Mouse (Mus musculus) CH12.LX (cell line): Measurements from ENCODE around the gene Fbxw24.
"Not testable (repeated sequence)": the region's sequence is repeated elsewhere in the genome, so short reads cannot be mapped to it uniquely, and the experiment has no call there.

ENCODE experiments used
- CTCF ChIP-seq, 2 experiments: IDR thresholded peaks in 1 of 2; conservative IDR thresholded peaks in 1 of 2; 2 replicates each; pipeline ENCODE4 v1.5.1; 2011 to 2012; ENCODE audit warnings: low read depth in 2 of 2, low read length in 2 of 2, improper control_type of control experiment in 1 of 2, inconsistent platforms in 1 of 2, mild to moderate bottlenecking in 1 of 2, moderate library complexity in 1 of 2
- ETS1 ChIP-seq: conservative IDR thresholded peaks from 2 replicates; pipeline ENCODE4 v1.6.1; 2012; ENCODE audit warnings: low read depth, mild to moderate bottlenecking, inconsistent platforms, low read length, improper control_type of control experiment, moderate library complexity
- JUN ChIP-seq: IDR thresholded peaks from 2 replicates; pipeline ENCODE4 v1.6.1; 2011; ENCODE audit warnings: low read depth, mild to moderate bottlenecking, low read length, improper control_type of control experiment, moderate library complexity; ENCODE audit not compliant: insufficient read depth
- POLR2A ChIP-seq: IDR thresholded peaks from 2 replicates; pipeline ENCODE4 v1.6.1; 2011; ENCODE audit warnings: low read depth, mild to moderate bottlenecking, improper control_type of control experiment, low read length
- USF1 ChIP-seq: IDR thresholded peaks from 2 replicates; pipeline ENCODE4 v1.6.1; 2014; ENCODE audit warnings: low read depth, mild to moderate bottlenecking, inconsistent platforms, low read length, improper control_type of control experiment
- ZNF384 ChIP-seq: IDR thresholded peaks from 2 replicates; pipeline ENCODE4 v1.6.1; 2012; ENCODE audit warnings: low read depth, low read length, improper control_type of control experiment, inconsistent platforms

- TF ChIP-seq ETS1; JUN; ZNF384; CTCF (conservative IDR thresholded peaks at IDR 0.05 in 1 of 2, IDR thresholded peaks at IDR 0.05 in 1 of 2; ENCODE audit: low read depth in 2 of 2, low read length in 2 of 2); USF1; POLR2A: not testable (repeated sequence)
These were observed 63.8 kb downstream of the Fbxw24 start for GRCm38 (mm10) chr9:109562106-109562505.
